Mouse (Mus musculus): ENCODE data around the gene Furin.

Gene Furin

GRCm38 (mm10) chr7:80405188-80405695 lies at the start of gene Furin:
Gene Furin, minus strand, starts transcription at chr7:80405436.
- DNase-seq: no peak

DNA sequence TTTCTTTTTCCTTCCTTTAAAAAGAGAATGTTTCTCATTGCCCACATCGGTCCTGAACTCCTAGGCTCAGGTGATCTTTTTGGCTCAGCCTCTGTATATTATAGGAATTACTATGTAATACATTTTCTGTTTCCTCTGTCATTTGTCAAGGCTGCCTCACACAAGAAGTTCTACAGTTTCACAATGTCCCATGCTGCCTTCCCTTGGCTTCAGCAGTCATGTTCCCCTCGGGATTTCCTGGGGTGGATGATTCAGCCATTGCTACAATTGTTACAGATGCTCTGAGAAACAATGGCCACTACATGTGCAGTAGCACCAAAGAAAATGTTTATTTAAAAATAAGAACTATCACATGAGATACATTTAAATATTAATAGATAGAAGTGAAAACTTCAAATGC lies 49.5 kb upstream of the Furin start:
- no peak for DNase-seq

DNA sequence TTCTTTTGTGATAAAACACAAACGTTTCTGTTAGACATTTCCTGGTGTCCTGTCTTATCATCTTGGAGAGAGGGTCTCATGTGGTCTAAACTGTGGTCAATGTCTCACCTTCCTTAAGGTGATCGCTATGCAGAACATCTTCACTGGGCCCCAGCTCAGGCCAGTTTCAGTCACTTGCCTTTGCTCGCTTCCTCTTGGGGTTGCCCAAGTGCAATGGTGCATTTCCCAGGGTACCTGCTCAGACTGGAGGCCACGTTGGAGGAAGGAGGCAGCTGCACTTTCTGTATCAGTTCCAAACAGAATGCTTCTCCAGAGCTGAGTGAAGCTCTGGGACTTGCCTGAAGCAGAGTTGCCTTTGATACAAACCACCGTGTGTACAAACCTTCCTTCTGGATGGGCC lies 48.8 kb upstream of the Furin start:
- no peak for DNase-seq

DNA sequence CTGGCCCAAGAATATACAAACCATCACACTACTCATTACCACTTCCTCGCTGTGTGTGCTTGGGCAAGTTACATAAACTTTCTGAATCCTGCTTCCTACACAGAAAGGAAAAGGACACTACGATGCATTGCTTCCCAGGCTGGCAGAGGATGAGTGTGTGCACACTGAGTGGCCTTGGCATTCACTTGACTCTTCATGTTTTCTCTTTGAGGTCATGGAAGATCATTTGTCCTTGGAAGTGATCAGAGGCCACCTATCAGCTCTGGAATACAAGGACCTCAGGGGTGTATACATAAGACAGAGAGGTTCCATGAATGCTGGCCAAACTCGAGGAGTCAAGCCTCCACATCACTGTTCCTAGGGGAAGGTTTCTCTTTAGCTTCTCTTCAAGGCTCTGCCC lies 47.9 kb upstream of the Furin start:
- no peak for DNase-seq

DNA sequence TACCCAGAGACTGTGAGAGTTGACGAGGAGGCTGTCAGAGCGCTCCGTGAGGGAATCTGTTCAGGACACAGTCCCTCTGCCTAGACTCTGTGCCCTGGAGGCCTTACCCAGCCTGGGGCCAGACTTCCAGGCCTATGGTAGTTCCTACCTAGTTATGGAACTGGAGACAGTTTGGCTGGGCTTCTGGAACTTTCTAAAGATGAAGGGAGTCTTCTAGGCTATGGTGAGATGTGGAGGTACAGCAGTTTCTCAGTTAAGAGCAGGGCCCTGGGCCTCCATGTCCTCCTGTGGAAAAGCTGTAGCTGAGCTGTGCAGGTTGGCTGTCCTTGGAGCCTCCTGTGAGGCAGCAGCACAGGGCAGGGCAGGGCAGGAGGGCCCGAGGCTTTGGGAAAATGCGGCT lies 47.0 kb upstream of the Furin start:
- DNase-seq: no peak

DNA sequence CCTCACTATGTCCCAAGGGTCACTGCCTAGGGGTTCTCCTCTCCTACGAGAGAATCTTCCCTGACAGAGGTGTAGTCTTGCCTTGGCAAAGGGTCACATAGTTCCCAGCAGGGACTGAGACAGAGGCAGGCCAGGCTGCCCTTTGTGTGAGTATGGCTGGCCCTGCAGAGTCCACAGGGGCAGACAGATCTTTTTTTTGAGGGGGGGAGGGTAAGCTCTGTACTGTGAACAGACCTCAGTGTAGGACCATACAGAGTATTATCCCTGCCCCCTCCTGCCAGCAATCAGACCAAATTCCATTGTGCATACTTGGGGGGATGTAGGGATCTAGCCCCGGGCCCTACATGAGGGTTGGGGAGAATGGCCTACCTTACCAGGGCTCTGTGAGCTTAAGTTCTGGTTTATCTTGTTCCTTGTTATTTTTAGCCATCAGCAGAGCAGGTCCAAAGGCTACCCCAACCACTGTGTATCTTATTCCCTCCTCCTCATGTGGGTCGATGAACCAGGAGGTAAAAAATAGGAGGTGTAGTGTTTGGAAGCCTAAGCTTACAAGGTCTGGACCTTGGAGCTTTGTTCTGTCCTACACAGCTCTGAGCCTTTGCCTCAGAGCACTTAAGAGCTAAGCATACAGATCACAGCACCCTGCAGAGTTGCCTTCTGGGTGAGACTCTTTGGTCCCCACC lies 46.5 kb upstream of the Furin start:
- DNase-seq: no peak

GRCm38 (mm10) chr7:80450354-80450753 lies 45.1 kb upstream of the Furin start:
- DNase-seq: peak in 1 of 2 experiments; percentile 3

DNA sequence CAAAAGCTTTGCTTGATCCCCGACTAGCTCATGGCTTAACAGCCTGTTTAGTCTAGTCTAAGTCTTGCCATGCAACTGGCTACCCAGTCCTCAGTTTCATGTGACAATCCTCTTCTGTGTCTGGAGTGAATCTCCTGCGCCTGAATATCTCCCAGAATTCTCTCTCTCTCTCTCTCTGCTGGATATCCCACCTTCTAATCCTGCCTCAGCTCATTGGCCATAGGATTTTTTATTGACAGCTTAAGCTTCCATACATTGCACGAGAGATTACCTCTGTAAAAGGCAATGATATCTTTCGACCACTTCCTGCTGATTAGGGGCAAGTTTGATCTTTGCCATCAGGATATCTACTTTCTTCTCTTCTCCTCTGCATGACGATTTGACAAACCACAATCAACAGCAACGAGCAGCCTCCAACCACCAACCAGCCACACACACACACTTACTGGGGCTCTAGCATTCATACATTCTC lies 44.4 kb upstream of the Furin start:
- no peak for DNase-seq

DNA sequence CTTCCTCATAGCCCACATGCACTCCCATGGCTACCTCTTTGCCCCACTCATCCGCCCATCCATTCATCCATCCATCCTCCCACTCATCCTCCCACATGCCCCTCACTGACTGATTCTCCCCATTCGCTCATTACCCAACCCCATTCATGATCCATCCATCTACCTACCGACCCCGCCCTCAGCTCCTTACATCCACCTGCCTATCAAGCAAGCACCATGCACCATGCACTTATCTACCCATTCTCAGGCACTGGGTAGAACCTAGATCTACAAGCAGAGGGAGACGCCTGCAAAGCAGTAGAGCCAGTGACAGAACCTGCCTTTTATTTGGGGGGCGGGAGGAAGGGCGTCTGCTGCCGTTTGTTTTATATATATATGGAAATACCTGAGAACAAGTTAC lies 42.1 kb upstream of the Furin start:
- DNase-seq: no peak

DNA sequence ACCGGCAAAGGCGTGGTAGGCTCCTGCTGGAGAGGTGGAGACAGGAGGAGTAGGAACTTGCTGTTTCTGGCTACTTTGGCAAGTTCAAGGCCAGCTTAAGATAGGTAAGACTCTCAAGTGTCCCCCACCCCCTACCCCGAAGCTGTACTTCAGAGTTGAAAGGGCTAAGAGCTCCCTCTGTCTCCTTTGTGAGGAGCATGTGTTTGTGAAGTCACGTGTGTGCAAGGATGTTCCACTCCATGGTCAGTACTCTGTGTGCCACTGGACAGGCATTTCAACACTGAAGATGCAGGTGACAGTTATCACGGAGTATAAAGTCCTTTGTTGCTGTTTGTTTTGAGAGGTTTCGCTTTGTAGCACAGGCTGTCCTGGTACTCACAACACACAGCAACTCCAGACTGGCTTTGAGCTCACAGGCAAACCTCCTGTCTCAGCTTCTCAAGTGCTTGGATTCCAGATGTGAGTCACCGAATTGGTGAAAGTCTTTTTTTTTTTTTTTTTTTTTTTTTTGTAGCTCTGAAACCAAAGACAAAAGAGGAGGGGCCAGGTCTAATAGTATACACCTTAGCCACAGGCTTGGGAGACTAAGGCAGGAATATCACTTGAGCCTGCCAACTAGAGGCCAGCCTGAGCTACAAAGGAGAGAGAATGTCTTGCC lies 41.1 kb upstream of the Furin start:
- DNase-seq: no peak

DNA sequence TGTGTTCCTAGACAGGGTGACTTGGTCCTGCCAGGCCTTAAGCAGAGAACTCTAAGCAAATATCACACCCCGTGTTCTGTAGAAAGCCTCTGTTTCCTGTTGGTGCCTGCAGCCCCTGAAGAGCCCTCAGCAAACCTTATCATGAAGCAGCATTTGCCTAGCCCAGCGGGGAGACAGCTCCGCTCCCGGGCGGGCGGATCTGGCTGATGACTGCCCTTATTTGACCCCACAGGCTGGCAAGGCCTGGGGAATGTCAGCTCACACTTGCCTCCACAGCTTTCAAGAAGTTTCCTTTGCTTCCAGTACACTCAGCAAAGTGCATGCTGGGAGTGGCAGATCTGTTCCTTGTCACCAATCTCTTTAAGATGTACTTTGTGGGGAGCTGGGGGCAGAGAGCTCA lies 40.3 kb upstream of the Furin start:
- peak in 1 of 2 experiments; percentile 31 for DNase-seq

DNA sequence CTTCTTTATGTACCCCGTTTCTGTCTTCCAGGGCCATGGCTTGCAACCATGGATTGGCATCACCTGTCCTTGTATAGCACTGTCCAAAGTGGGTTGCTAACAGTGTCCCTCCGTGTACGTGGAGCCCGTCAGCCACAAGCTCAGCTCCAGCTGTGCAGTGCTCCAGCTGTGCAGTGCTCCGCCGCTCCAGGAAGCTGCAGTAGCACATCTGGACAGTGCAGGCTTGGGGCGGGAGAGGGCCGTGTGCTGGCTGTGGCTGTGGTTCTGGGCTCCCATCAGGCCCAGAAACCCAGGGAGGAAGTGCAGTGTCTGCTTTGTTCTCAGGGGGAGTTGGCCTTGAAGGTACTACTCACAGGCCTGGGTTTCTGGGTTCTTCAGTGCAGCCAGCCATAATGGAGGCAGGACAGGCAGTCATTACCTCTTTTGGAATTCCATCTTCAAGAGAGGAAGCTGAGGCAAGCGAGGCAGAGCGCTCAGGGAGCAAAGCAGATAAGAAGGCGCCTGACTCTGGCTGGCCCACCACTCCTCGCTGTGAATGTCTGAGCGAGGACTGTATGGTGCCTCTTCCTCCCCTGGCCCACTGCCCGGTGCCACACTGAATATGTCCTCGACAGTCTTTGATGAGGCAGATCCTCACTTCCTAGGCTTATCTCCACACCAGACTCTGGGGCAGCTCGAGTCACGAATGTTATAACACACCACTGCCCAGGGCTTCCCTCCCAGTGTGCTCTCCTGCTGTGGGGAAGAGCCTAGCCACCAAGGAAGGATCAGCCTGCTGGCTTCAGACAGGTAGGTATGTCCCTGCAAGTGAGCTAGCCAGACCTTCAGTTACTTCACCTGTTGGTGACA lies 39.4 kb upstream of the Furin start:
- DNase-seq: peak; percentile 65 to 75

- no peak for DNase-seq
These were observed 37.9 kb upstream of the Furin start for GRCm38 (mm10) chr7:80443124-80443523.

GRCm38 (mm10) chr7:80441986-80442904 lies 37.0 kb upstream of the Furin start:
- DNase-seq: peak; percentile 62 to 80

GRCm38 (mm10) chr7:80440685-80441084 lies 35.4 kb upstream of the Furin start:
- no peak for DNase-seq

- DNase-seq: peak; percentile 72 to 85
These were observed 34.7 kb upstream of the Furin start for GRCm38 (mm10) chr7:80439789-80440488.

GRCm38 (mm10) chr7:80439032-80439760 lies 34.0 kb upstream of the Furin start:
- DNase-seq: peak in 1 of 2 experiments; percentile 46

GRCm38 (mm10) chr7:80436571-80436970 lies 31.3 kb upstream of the Furin start:
- no peak for DNase-seq

DNA sequence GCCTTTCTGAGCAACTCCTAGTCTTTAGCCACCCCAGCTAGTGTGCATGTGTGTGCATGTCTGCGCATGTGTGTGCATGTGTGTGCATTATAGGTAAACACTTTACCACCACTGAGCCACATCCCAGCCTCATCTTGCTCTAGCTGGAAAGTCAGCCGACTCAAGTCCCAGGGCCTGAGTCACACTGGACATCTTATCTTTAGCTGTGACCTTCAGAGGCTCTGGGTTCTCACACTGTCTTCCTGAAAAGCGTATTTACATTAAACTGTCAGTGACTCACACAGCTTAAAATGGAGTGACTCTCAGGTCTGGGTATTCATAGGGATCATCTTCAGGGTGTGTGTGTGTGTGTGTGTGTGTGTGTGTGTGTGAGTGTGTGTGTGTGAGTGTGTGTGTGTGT lies 30.4 kb upstream of the Furin start:
- DNase-seq: no peak

DNA sequence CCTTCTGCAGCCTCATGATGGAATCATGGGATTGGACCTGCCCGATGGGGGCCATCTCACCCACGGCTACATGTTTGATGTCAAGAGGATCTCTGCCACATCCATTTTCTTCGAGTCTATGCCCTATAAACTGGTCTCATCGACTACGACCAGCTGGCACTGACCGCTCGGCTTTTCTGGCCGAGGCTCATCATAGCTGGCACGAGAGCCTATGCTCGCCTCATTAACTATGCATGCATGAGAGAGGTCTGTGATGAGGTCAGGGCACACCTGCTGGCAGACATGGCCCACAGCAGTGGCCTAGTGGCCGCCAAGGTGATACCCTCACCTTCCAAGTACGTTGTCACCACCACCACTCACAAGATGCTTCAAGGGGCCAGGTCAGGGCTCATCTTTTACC lies 24.4 kb upstream of the Furin start:
- peak; percentile 79 to 82 for DNase-seq

GRCm38 (mm10) chr7:80427730-80428129 lies 22.5 kb upstream of the Furin start:
- no peak for DNase-seq

Measured in cerebellum, postnatal 10 days (tissue).